Comparison of ENCODE assay signal across 26 mouse cellular contexts in genomic region chr1:94355873-94356272, GRCm38 (mm10).
"Had no signal": no experiment of that assay in that cellular context is flagged by ENCODE, and none has a peak within 500 bp of the region (broad histone marks: within the 10 kb centered on the region; RNA-seq: fewer than 3 reads in every experiment).

No protein-coding gene starts in this region.

- H3K27me3 ChIP-seq: heart, embryonic 12.5 days; hindbrain, embryonic 12.5 days; hindbrain, embryonic 15.5 days; kidney, embryonic 15.5 days; limb, embryonic 13.5 days; limb, embryonic 15.5 days; liver, embryonic 12.5 days had no signal

- H3K4me2 ChIP-seq: heart, embryonic 12.5 days; hindbrain, embryonic 12.5 days; hindbrain, embryonic 15.5 days; kidney, embryonic 15.5 days; limb, embryonic 13.5 days; limb, embryonic 15.5 days; liver, embryonic 12.5 days had no signal

- H3K27ac ChIP-seq: gastrocnemius, adult 2 months; heart, embryonic 10.5 days; hindbrain, embryonic 12.5 days; hindbrain, embryonic 15.5 days; kidney, embryonic 15.5 days; kidney, postnatal 0 days; limb, embryonic 13.5 days; limb, embryonic 15.5 days; liver, embryonic 12.5 days; liver, embryonic 14.5 days had no signal

- H3K9ac ChIP-seq: heart, embryonic 12.5 days; hindbrain, embryonic 12.5 days; hindbrain, embryonic 15.5 days; kidney, embryonic 15.5 days; limb, embryonic 13.5 days; limb, embryonic 15.5 days; liver, embryonic 12.5 days; liver, embryonic 14.5 days had no signal

- H3K4me3 ChIP-seq: gastrocnemius, adult 2 months; heart, embryonic 10.5 days; heart, embryonic 12.5 days; hindbrain, embryonic 12.5 days; hindbrain, embryonic 15.5 days; kidney, embryonic 15.5 days; limb, embryonic 13.5 days; limb, embryonic 15.5 days; liver, embryonic 12.5 days had no signal

- H3K4me1 ChIP-seq: heart, embryonic 10.5 days; heart, embryonic 12.5 days; hindbrain, embryonic 12.5 days; hindbrain, embryonic 15.5 days; kidney, embryonic 15.5 days; limb, embryonic 13.5 days; limb, embryonic 15.5 days; liver, embryonic 12.5 days had no signal

- DNase-seq: gastrocnemius, adult 2 months; gastrocnemius, postnatal 10 days; gastrocnemius, postnatal 25 days; heart, adult 18-20 months; heart, postnatal 10 days; heart, postnatal 36 days; kidney, adult 11 months; kidney, adult 2 months; kidney, adult 9 months; kidney, postnatal 14 days; kidney, postnatal 36 days; layer of hippocampus, adult 9-11 months; layer of hippocampus, postnatal 36 days; left cerebral cortex, postnatal 4 days; lung, adult 18-20 months had no signal

- H3K36me3 ChIP-seq: heart, embryonic 10.5 days; heart, embryonic 12.5 days; hindbrain, embryonic 12.5 days; hindbrain, embryonic 15.5 days; kidney, embryonic 15.5 days; limb, embryonic 13.5 days; limb, embryonic 15.5 days; liver, embryonic 12.5 days had no signal

- H3K9me3 ChIP-seq: heart, embryonic 10.5 days; heart, embryonic 12.5 days; hindbrain, embryonic 12.5 days; hindbrain, embryonic 15.5 days; kidney, embryonic 15.5 days; limb, embryonic 13.5 days; limb, embryonic 15.5 days; liver, embryonic 12.5 days had no signal

- ATAC-seq: intestine, embryonic 16.5 days; liver, embryonic 12.5 days had no signal
